Mouse (Mus musculus): ENCODE data around the gene Ccer2. TPM values are rescaled to one million over a fixed set of nuclear protein-coding genes. Genes with fewer than 3 reads are reported as not detected.

Gene Ccer2
- total RNA-seq (2021), result not detected

DNA sequence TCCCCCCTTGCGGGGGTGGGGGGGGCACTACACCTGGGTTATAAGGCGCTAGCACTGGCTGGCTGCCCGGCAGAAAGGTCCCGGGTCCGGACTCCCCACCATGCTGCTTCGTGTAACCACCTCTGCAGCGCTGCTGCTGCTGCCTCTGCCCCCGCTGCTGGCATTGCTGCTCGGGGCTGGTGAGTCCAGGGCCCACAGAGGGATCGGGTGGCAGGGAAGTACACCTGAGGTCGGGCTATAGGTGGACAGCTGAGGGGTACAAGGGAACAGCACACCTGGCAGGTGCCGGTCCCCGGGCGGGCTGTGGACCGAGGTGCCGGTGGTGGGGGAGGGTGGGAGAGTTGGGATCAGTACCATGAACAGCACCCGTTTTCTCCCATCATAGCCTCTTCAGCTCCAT is at the start of gene Ccer2:
Gene Ccer2 (plus strand): TSS at position 96 of the 400 bp plus-strand sequence.
- intact Hi-C loops (cut with DNase I), result no loop called here

DNA sequence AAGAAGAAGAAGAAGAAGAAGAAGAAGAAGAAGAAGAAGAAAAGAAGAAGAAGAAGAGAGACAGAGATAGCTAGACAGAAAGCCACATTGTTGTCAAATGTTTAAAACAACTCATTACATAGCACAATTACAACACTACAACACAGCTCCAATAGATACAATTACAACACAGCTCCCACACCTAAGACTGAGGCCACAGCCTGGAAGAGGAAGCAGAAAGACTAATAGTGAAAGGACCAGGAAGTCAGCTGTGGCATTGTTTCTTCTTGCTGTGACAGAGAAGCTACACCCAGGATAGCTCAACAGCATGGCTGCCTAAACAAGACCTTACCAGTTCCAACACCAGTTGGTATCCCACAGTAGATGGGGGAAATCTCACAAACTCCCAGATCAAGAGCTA is 46.5 kb upstream of the Ccer2 start:
- no peak for DNase-seq (ENCODE audit: low spot score)
- intact Hi-C loops (cut with DNase I), result no loop called here

More for the DNA sequence above, at the start of gene Ccer2:
- DNase-seq (ENCODE audit: low spot score), result no peak

DNA sequence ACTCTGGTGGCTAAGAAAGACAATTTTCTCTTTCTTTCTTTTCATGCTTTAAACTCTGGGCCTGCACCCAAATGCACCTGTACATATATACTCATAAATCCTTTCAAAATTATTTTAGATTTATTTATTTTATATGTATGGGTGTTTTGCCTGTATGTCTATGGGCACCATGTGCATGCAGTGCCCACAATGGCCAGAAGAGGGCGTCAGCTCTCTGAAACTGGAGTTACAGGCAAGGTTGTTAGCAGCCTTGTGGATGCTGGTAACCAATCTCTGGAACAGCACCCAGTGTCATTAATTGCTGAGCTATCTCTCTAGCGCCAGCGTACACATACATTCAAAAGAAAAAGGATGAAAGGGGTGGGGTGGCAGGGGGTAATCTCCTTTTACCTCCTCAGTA is 45.0 kb upstream of the Ccer2 start:
- intact Hi-C loops (cut with DNase I), result no loop called here
- DNase-seq (ENCODE audit: low spot score), result no peak

DNA sequence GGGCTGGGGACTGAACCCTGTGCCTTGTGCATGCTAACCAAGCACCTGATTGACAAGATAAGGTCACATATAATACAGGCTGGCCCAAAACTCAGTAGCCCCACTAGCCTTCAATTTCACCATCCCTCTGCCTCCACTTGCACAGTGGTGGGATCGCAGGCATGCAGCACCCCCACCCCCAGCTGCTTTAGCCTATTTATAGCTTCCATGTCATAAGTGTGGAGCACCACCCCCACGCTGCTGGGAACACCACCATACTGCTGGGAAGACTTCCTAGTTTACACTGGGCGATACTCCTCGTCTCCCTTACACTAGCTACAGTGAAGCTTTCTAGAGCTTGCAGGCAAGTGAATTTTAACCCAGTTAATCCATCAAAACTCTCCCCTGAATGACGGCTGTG is 41.3 kb upstream of the Ccer2 start:
- no peak for DNase-seq (ENCODE audit: low spot score)

DNA sequence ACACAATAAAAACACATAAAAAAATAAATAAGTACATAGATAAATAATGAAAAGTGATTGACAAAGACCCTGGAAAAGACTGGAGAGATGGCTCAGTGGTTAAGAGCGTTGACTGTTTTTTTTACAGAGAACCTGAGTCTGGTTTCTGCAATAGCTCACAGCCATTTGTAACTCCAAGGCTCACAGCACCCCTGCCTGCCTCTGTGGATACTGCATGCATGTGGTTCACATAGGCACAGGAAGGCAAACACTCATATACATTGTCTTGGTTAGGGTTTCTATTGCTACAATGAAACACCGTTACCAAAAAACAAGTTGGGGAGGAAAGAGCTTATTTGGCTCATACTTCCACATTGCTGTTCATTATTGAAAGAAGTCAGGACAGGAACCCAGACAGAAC is 40.4 kb upstream of the Ccer2 start:
- DNase-seq (ENCODE audit: low spot score), result no peak
- intact Hi-C loops (cut with DNase I), result no loop called here

More for the DNA sequence above, 41.3 kb upstream of the Ccer2 start:
- intact Hi-C loops (cut with DNase I), result no loop called here

DNA sequence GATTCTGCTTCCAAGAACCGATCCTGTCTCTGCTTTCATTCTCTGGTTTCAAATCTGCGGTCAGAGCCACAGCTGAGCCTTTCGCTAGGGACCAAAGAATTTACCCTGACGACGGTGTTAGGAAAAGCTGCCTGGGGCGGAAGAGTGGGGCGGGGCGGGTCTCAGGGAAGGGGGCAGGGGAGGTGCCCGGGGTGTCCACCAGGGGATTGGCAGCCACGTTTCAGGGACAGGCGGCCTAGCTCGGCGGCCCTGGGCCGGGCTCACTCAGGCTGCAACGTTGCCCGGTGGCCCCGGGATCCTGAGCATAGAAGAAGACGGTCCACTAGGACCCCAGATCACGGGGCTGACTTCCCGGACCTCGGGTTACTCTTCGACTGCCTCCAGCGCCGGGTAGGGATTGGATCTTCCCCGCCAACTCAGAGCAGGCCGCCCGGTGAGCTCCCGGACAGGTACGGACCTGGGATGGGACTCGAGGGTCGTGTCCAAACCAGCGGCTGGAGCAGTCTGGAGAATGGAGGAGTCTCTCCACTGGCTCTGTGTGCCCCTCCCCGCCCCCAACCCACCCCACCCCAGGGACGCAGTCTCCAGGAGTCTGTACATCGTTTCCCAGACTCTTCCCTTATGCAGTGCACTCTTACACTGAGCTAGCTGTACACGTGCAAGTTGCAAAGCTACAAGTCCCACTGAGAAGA is 39.2 kb upstream of the Ccer2 start, which contains the start of gene Fbxo17:
Gene Fbxo17 (plus strand): TSS at position 215 of the 692 bp plus-strand sequence.
- intact Hi-C loops (cut with DNase I), result no loop called here
- DNase-seq (ENCODE audit: low spot score), result peak; percentile 19

DNA sequence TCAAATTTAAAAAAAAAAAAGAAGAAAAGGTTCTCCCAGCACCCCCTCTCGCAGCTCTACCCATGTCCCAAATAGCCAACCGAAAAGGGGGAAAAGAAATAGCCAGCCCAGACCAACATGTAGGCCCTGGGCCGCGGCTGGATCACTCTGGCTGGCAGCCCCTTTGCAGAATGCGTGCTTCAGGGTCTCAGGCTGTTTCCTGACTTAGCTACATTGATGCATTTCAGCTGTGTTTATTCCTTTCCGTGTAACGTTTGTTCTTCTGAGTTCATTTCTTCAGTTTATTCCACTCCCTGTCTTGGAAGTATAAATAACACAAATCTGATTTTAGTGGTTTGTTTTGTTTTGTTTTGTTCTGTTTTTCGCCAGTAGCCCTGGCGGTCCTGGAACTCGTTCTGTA is 38.2 kb upstream of the Ccer2 start:
- intact Hi-C loops (cut with DNase I), result no loop called here
- no peak for DNase-seq (ENCODE audit: low spot score)

DNA sequence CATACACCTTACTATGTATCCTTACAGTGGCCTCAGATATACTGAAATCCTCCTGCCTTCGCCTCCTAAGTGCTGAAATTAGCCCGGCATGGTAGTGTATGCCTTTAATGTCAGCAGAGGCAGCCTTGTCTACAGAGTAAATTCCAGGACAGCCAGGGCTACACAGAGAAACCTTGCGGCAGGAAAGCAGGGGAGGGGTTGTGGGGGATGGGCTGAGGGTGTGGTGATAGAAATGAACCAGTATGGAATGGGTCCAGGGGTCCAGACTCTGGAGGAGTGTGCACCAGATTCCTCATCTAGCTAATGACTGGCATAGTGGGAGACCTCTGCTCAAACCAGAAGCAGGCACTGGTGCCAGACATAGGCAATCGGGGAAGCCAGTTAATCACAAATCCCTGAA is 36.8 kb upstream of the Ccer2 start:
- no peak for DNase-seq (ENCODE audit: low spot score)
- intact Hi-C loops (cut with DNase I), result no loop called here

DNA sequence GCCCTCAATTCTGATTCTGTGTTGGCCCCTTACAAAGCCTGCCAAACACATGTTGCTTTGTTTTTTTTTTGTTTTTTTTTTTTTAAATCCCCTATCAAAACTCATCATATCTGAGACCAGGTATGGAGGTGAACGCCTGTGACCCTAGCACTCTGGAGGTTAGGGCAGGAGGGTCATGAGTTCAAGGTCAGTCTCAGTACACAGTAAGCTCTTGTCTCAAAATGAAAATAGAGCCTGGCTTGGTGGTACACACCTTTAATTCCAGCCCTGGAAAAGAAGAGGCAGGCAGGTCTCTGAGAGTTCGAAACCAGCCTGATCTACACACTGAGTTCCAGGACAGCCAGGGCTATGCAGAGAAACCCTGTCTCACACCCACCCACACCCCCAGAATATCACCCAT is 36.3 kb upstream of the Ccer2 start:
- intact Hi-C loops (cut with DNase I), result no loop called here
- DNase-seq (ENCODE audit: low spot score), result no peak

DNA sequence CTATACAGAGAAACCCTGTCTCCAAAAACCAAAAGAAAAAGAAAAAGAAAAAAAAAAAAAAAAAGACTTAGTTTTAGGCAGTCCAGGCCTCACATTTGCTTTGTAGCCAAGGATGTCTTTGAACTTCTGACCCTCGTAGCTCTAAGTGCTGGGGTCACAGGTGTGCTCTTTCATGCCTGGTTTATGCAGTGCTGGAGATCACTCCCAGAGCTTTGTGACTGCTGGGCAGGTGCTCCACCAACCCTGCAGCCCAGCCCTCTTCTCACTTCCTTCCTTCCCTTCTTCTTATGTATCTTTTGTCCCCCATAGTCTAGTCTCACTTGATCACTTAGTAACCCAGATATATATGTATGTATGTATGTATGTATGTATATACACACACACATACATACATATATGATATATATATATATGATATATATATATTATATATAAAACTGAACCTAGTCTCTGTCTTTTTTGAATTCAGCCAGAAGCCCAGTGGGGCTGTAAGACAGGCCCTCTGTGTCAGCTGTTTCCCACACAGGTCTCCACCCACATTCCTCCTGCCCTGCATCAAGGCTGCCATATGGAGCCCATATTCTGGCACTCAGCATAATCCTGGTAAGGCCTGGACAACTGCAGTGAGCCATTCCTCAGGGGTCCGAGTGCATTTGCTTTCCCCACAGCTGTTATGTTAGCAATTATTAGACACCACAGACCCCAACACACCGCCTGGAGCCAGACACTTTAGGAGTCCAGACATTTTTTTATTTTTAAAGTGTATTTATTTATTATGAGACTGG is 35.0 kb upstream of the Ccer2 start:
- intact Hi-C loops (cut with DNase I), result no loop called here
- no peak for DNase-seq (ENCODE audit: low spot score)

DNA sequence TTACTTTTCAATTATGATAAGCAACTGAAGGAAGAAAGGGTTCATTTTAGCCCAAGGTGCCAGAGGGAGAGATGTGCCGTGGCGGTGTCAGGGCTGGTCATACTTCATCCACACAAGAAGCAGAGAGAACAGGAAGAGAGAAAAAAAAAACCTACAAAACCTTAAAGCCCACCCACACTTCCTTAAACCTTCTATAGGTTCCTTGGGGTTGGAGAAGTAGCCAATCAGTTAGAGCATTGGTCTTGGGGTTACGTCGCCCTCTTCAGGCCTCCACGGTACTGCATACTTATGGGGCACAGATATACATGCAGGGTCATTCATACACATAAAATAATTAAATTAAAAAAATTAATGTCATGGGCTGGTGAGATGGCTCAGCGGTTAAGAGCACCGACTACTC is 33.9 kb upstream of the Ccer2 start:
- DNase-seq (ENCODE audit: low spot score), result no peak
- intact Hi-C loops (cut with DNase I), result no loop called here

DNA sequence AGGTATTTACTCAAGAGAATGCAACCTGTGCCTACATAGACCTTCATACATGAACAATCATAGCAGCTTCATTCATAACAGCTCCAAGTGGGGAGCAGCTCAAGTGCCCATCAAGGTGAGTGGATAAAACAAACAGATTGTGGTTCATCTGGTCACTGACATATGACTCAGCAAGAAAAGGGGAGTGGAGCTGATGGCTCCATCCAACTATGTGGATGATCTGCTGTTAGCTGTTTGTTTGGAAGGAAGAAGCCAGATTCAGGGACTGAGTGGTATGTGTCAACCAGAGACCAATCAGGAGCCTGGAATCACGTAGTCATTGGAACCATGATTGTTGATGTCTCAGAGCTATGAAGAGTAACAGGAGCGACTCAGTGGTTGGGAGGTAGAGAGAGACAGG is 31.4 kb upstream of the Ccer2 start:
- intact Hi-C loops (cut with DNase I), result loop anchor here (5.0 kb wide), 1 partner anchor 277 kb away; no protein-coding TSS in a partner anchor
- no peak for DNase-seq (ENCODE audit: low spot score)

DNA sequence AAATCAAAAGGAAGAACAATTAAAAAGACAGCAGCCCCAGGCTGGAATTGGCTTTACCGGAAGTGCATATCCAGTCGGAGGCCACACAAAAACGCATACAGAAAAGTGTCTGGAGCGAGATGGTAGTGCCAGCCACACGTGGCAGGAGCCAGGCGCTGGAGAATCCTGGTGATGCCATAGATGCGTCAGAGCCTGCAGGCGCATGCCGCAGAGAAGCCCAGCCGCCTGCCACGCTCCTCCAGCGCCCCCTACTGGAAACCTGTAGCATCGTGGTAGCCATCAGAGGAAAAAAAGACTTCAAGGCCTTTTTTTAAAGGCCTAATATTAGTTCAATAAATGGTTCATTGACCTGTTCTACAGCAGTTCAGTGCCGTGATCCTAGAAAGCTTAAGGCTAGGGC is 29.4 kb upstream of the Ccer2 start:
- intact Hi-C loops (cut with DNase I), result loop anchor here (5.0 kb wide), 1 partner anchor 279 kb away; no protein-coding TSS in a partner anchor
- peak; percentile 19 for DNase-seq (ENCODE audit: low spot score)

DNA sequence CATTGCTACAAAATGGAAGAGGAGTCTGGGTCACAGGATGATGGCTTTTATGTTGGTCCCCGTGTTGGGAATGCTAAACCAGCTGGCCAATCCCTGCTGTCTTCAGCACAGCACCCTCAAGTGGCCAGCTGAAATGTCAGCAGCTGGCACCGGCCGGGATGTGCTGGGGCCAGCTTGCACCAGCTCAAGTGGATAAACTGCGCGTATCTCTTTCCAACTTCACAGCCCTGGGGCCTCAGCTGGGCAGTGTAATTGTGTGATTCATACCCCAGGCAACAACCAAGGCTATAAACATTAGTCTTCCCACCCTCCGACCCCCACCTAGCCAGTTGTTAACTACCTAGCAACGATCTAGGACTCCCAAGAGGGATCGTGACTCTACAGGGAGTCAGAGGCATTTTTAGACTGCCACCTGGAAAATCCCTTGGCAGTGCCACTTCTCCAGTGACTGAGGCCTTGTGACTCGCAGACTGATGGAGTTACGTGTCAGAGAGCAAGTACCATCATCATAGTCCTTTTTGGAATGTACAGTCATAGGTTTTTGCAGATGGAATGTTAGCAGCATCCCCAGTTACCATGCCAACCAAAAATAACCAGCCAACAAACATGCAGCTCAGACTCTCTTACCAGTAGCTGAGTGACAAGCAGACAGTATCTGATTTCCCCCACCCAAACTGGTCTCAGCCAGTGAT is 28.2 kb upstream of the Ccer2 start:
- intact Hi-C loops (cut with DNase I), result loop anchor here (5.0 kb wide), 1 partner anchor 280 kb away; no protein-coding TSS in a partner anchor
- DNase-seq (ENCODE audit: low spot score), result no peak

DNA sequence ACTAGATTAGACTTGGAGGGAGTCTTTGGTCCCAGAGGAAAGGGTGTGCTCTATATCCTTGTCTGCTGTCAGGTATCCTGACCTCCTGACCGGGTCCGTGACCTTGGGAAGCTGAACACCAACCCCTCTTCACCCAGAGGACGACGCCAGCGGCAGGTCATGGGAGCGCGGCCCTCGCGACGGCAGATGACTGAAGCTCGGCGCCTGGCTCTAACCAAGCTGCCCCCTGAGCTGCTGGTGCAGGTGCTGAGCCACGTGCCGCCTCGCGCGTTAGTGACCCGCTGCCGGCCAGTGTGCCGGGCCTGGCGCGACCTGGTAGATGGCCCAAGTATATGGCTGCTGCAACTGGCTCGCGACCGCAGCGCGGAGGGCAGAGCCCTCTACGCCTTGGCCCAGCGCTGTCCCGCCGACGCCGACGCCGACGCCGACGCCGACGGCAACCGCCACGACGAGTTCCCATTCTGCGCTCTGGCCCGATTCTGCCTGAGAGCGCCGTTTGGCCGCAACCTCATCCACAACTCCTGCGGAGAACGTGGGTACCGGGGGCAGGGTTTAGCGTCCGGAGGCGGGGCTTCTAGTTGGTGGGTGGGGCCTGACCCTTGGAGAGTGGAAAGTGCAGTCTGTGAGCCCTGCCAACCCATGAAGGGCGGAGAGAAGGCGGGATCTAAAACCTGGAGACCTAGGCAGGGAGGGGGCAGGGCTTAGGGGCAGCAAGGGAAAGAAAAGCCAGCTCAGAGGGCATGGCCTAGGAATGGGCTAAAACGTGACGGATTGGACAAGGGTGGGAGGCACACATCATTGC is 23.4 kb upstream of the Ccer2 start:
- intact Hi-C loops (cut with DNase I), result no loop called here
- peak; percentile 46 for DNase-seq (ENCODE audit: low spot score)

DNA sequence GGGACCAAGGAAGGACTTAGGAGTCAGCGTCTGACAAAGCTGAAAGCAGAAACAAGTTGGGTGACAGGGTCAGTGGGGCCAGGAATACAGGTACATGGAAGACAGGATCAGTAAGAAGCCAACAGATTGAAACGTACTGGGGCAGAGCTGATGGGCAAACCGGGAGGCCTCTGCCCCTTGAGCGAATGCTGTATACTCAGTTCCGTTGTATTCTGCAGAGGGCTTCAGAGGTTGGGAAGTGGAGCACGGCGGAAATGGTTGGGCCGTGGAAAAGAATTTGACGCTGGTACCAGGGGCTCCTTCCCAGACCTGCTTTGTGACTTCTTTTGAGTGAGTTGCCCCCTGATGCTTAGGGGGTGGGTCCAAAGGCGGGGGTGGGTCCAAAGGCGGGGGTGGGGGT is 22.8 kb upstream of the Ccer2 start:
- intact Hi-C loops (cut with DNase I), result no loop called here
- DNase-seq (ENCODE audit: low spot score), result no peak

DNA sequence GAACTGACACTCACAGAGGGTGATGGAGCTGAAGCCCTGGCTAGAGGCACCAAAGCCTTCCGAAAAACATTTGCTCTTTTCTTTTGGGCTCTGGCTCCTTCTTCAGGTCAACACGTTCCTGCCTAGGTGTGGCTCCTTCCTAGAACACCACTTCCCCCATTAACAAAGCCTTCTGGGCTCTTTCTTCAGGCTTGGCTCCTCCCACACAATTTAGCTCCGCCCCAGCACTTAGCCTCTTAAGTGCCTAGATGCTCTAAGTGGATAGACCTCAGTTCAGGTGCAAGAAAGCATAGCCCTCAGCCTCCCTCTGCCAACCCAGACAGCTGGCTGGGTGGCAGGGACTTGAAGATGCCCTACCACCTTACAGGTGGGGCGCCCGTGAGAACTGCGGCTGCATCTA is 20.3 kb upstream of the Ccer2 start:
- intact Hi-C loops (cut with DNase I), result no loop called here
- DNase-seq (ENCODE audit: low spot score), result no peak

DNA sequence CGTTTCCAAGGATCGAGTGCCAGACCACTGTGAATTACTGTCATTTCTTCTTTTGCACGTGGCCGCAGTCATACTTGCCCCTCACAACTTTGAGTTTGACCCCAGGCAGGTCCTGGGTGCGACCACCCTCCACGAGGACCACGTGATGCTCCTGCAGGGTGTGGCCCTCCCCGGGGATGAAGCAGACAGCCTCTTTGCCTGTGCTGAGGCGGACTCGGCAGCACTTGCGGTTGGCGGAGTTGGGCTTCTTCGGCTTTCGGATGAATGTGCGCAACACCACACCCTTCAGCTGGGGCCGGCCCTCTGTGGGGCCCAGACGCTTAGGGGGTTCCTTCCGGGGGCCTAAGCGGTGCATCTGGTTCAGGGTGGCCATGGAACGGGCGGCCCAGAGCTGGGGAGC is 16.1 kb upstream of the Ccer2 start:
- intact Hi-C loops (cut with DNase I), result no loop called here
- no peak for DNase-seq (ENCODE audit: low spot score)

DNA sequence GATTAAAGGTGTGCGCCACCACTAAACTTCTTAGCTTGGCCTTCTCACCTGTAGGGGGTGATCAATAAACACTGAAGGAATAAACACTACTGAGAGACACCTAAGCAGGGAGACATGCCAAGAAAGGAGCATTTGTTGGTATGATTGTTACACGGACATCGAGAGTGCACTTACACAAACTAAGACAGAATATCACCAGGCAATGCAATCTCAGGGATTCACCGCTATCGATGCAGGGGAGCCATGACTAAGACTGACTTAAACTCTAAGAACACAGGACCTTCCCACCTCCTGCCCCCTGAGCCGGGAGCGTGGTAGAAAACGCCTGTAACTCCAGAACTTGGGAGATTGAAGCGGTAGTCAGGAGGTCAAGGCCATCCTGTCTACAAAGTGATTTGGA is 15.0 kb upstream of the Ccer2 start:
- DNase-seq (ENCODE audit: low spot score), result no peak
- intact Hi-C loops (cut with DNase I), result no loop called here

DNA sequence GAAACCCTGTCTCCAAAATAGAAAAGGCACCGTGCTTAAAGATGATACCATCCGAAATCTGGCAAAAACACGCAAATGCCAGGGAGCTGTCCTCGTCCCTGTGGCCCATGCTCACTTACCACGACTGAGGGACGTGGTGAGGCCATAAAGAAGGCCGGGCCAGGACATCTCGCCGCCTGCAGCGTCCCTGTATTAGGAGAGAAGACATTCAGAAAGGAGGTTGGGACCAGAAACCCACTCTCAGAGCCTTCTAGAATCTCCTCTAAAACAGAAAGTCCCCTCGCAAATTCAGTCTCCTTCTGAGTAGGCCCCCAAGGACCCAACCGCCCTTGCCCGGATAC is 14.6 kb upstream of the Ccer2 start:
- intact Hi-C loops (cut with DNase I), result no loop called here
- no peak for DNase-seq (ENCODE audit: low spot score)
